Mouse (Mus musculus): ENCODE measurements around the gene Gm11127.
"Not testable (repeated sequence)": the region's sequence is repeated elsewhere in the genome, so short reads cannot be mapped to it uniquely, and the experiment has no call there.

DNA sequence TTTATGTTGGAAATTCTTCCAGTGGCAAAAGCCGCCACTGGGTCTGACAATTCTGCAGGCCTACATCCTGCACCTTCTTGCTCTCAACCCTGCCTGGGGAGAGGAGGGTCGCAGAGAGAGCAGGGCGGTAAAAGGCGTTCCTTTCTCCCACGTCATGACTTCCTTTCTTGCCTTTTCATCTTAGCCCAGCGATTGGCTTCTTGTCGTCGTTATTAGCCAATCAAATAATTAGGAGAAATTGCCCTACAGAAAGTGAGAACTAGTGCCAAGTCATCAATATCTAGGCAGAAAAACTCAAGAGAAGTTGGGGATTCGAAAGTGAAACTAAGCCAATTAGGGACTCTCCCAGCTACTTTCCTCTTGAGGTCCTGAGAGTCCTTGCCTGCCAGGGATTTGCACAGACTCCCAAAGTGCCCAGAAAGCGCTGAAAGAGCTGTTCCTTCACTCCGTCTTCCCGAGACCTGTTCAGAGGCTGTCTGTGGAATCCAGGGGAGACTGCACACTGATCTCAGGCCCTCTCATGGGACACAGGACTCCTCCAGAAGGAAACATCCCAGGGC, 15.5 kb downstream of the Gm11127 start, which contains the start of the genes H2-T22 and Gm6034:
- TF ChIP-seq CTCF (IDR thresholded peaks at IDR 0.05); EP300 (IDR thresholded peaks at IDR 0.05; ENCODE audit: insufficient read depth, low read depth, low read length): not testable (repeated sequence)
- peak; percentile 97 for TF ChIP-seq POLR2A (IDR thresholded peaks at IDR 0.05; ENCODE audit: insufficient read depth, low read depth, low read length)
